Mouse (Mus musculus): ENCODE data around the gene Prss28.

Gene Prss28

DNA sequence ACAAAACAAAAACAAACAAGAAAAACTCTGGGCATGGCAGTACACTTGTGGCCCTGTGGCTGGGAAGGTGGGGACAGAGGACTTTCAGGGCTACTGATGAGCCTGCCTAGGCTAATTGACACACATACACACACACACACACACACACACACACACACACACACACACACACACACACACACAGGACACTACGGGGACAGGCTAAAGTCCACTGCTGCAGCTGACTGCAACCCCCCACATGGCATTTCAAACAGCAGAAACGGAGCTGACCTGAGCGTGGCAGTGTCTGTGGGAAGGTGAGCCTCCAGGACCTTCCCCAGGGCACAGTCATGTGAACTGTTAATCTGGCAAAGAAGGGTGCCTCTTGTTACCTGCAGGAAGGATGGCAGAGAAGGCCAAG is 33.0 kb downstream of the Prss28 start:
- WGBS, result 75% methylated on average over 3 of the region's 3 CpGs

DNA sequence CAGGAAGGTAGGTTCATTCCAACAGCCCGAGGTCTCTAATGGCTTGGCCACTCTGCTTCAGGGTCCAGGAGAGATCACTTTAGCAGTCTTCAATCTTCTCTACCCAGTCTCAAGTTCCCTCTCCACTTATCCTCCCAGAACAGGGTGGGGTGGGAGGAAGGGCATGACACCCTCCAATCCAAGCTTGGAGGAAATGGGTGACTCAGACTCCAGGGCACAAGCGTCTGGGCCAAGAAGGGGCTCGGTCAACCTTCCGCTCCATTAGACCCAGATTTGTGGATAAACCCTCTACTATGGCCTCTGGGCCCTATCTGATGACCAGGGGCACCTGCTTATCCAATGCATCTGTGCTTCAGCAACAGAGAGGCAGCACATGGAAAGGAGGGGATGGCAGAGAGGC is 37.0 kb downstream of the Prss28 start, which contains the start of gene Tpsab1:
Gene Tpsab1 (minus strand): TSS at position 101 of the 400 bp plus-strand sequence.
- 86% methylated on average over 4 of the region's 4 CpGs for WGBS

DNA sequence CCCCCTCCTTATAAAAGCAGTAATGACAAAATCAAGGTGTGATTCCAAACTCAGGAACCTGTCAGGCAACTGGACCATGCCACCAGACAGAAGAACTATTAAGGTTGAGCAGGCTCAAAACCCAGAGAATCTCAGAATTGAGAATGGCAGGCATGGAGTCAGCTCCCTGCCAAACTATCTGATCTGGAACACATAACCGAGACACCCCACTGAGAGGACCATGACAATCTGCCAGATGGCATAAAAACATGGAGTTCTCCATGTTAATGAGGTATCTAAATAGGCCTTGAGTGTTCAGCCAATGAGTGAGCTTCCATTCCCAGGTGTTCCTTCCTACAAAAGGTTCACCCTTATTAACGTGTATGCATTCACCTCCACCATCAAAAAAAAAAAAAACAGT is 52.8 kb downstream of the Prss28 start:
- 69% methylated on average over 2 of the region's 2 CpGs for WGBS
